Mouse (Mus musculus): ENCODE results near the gene Tango2.

DNA sequence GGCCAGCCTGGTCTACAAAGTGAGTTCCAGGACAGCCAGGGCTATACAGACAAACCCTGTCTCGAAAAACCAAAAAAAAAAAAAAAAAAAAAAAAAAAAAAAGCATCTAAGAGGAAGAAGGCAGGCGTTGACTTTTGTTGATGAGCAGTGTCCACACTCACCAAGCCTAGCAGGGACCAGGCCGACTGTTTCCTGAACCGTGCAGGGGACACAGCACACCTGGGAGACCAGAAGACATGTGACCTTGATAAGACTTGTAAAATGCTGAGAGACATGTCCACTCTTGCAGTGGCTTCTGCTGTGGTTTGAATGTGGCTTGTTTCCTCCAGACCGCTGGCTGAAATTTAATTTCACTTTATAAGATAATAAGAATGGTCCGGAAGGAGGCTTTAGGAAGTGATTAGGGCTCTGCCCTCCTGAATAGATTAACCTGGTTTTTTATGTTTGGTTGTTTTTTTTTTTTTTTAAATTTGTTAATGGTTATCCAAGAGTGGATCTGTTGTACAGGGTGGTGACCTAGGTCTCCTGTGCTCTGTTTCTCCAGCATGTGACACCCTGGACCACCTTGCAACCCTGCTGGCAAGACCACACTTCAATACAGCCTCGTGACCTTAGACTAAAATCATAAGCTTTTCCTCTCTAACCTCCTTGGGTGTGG, 28.5 kb upstream of the Tango2 start:
- no peak for TF ChIP-seq CTCF (conservative IDR thresholded peaks at IDR 0.05; ENCODE audit: low read length)
- no peak for TF ChIP-seq NANOG (IDR thresholded peaks at IDR 0.05; ENCODE audit: borderline replicate concordance, low read length)

Measured in E14TG2a.4 (cell line).